Mouse (Mus musculus): ENCODE data around the gene Edn3. TPM values are rescaled to one million over a fixed set of nuclear protein-coding genes. Genes with fewer than 3 reads are reported as not detected.

Gene Edn3
- polyA plus RNA-seq, 1 experiment from 2014 or later, result 0.63 TPM

DNA sequence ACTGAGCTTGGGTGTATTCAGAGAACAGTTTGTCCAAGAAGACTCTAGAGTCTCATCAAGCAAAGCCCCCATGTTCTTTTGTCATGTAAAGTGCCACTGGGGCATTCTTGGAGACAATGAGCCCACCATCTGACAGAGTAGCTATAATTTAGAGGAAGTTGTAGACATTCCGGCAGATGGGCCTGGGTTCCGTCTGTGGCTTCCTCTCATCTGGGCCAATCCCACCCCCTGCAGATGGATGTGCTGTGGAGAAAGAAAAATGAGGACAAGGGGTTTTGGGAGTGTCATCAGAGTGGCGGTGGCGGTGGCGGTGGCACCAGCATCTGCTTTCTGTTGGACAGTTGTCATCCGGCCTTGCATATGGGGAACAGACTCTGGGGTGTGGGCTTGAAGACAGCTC is 42.0 kb downstream of the Edn3 start:
- Histone ChIP-seq H3K4me1 (replicated peaks) (no peaks in the 10 kb centered on the region), H3K4me3 (replicated peaks) (no peak overlapping the region), H3K36me3 (no peaks in the 10 kb centered on the region), H3K9ac (no peak overlapping the region), H3K9me3 (replicated peaks) (no peaks in the 10 kb centered on the region), H3K4me2 (no peak overlapping the region), H3K27ac (no peak overlapping the region), H3K27me3 (no peaks in the 10 kb centered on the region)
- WGBS (ENCODE audit: insufficient replicate concordance), result 58% methylated on average over 6 of the region's 6 CpGs
- DNase-seq (no peak), ATAC-seq (ENCODE audit: low read depth) (no peak)

GRCm38 (mm10) chr2:174803661-174804060 is 43.2 kb downstream of the Edn3 start:
- Histone ChIP-seq H3K4me2 (no peak overlapping the region), H3K4me3 (replicated peaks) (no peak overlapping the region), H3K9ac (no peak overlapping the region), H3K36me3 (no peaks in the 10 kb centered on the region), H3K4me1 (replicated peaks) (no peaks in the 10 kb centered on the region), H3K9me3 (replicated peaks) (no peaks in the 10 kb centered on the region), H3K27ac (no peak overlapping the region), H3K27me3 (no peaks in the 10 kb centered on the region)
- ATAC-seq (ENCODE audit: low read depth), result no peak
- no peak for DNase-seq
- WGBS (ENCODE audit: insufficient replicate concordance), result 60% methylated on average over 1 of the region's 1 CpGs

DNA sequence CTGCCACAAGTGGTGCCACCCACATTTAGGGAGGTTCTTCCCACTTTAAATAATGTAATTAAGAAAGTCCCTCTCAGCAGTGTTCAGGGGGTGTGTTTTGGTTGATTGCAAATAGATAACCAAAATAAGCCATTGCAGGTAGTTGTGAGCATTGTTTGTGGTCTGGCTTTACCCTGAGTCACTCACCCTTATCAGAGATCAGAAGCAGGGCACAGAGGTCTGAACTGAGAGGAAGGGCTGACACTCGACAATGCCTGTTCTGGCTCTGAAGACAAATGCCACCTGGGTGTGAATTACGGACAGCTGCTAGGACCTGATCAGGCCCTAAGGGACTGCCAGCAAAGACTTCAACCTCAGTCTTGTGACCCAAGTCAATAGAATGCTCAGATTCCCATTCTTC is 47.5 kb downstream of the Edn3 start:
- Histone ChIP-seq H3K9ac (no peak overlapping the region), H3K4me2 (no peak overlapping the region), H3K27me3 (no peaks in the 10 kb centered on the region), H3K4me3 (replicated peaks) (no peak overlapping the region), H3K4me1 (replicated peaks) (no peaks in the 10 kb centered on the region), H3K27ac (no peak overlapping the region), H3K36me3 (no peaks in the 10 kb centered on the region), H3K9me3 (replicated peaks) (no peaks in the 10 kb centered on the region)
- ATAC-seq (ENCODE audit: low read depth) (no peak), DNase-seq (no peak)
- 30% methylated on average over 2 of the region's 2 CpGs for WGBS (ENCODE audit: insufficient replicate concordance)

DNA sequence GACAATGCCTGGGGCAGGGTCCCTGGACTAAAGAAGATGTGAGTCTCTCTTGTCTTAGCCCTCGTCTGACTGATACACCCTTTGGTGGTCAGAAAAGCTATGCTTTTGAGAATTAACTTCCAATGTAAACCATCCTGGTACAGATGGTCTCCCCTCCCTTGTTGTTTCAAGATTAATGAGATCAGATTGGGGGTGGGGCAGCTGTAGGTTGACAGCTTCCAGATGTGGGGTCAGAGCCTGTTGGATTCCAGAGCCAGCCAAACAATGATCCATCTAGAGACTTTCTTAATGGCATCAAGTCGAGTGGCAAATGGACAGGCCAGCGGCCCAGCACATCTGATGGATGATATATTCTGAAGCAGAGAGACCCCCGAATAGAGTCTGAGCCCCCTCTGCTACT is 48.9 kb downstream of the Edn3 start:
- Histone ChIP-seq H3K9me3 (replicated peaks) (no peaks in the 10 kb centered on the region), H3K4me2 (no peak overlapping the region), H3K9ac (no peak overlapping the region), H3K27me3 (no peaks in the 10 kb centered on the region), H3K36me3 (no peaks in the 10 kb centered on the region), H3K4me1 (replicated peaks) (no peaks in the 10 kb centered on the region), H3K4me3 (replicated peaks) (no peak overlapping the region), H3K27ac (no peak overlapping the region)
- WGBS (ENCODE audit: insufficient replicate concordance), result 51% methylated on average over 4 of the region's 4 CpGs
- no peak for DNase-seq
- no peak for ATAC-seq (ENCODE audit: low read depth)

DNA sequence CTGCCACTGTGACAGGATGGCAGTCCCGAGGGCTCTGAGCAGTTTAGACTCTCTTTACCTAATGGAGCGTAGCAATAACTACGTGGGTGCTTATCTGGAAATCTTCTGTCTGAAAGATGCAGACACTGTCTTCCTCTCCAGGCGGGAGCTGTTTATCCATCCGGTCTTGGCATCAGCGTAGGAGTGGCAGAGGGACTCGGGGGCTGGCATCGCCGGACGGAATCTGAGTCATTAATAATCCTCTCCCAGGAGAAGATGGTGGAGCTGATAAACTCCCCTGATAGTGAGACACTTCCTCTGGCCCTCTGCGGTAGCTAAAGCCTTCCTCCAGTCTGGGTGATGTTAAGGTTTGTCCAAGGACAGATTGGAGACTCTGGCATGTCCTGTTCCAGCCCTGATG is 52.9 kb downstream of the Edn3 start:
- no peak for ATAC-seq (ENCODE audit: low read depth)
- Histone ChIP-seq H3K27ac (no peak overlapping the region), H3K9me3 (replicated peaks) (no peaks in the 10 kb centered on the region), H3K4me3 (replicated peaks) (no peak overlapping the region), H3K36me3 (no peaks in the 10 kb centered on the region), H3K4me1 (replicated peaks) (no peaks in the 10 kb centered on the region), H3K27me3 (no peaks in the 10 kb centered on the region), H3K9ac (no peak overlapping the region), H3K4me2 (no peak overlapping the region)
- DNase-seq, result no peak
- WGBS (ENCODE audit: insufficient replicate concordance), result 45% methylated on average over 11 of the region's 11 CpGs

GRCm38 (mm10) chr2:174816163-174816562 is 55.7 kb downstream of the Edn3 start:
- no peak overlapping the region for H3K27ac ChIP-seq
- DNase-seq (no peak), ATAC-seq (ENCODE audit: low read depth) (no peak)
- H3K4me3 ChIP-seq (replicated peaks), result no peak overlapping the region
- no peaks in the 10 kb centered on the region for H3K27me3 ChIP-seq
- 65% methylated on average over 2 of the region's 2 CpGs for WGBS (ENCODE audit: insufficient replicate concordance)
- no peaks in the 10 kb centered on the region for H3K36me3 ChIP-seq
- no peak overlapping the region for H3K4me2 ChIP-seq
- H3K4me1 ChIP-seq (replicated peaks), result no peaks in the 10 kb centered on the region
- H3K9me3 ChIP-seq (replicated peaks), result no peaks in the 10 kb centered on the region
- no peak overlapping the region for H3K9ac ChIP-seq

DNA sequence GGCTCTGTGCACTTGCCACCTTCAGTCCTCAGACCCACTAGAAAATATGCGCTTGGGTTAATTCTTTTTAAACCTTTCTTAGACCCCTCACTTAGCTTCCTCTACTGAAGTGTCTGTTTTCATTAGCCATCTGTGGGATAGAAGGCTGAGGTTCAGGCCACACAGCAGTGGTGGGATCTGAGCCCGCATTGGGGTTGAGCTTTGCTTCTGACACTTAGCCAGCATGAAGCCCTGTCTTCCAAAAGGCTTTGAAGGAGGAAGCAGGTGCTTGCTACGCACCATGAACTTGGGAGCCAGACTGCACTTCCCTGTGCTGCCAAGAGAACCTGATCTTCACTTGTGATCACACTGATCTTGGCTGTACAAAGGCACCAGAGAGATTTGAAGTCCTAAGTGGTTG is 59.9 kb downstream of the Edn3 start:
- Histone ChIP-seq H3K4me3 (replicated peaks) (no peak overlapping the region), H3K9me3 (replicated peaks) (no peaks in the 10 kb centered on the region)
- 65% methylated on average over 3 of the region's 3 CpGs for WGBS (ENCODE audit: insufficient replicate concordance)

DNA sequence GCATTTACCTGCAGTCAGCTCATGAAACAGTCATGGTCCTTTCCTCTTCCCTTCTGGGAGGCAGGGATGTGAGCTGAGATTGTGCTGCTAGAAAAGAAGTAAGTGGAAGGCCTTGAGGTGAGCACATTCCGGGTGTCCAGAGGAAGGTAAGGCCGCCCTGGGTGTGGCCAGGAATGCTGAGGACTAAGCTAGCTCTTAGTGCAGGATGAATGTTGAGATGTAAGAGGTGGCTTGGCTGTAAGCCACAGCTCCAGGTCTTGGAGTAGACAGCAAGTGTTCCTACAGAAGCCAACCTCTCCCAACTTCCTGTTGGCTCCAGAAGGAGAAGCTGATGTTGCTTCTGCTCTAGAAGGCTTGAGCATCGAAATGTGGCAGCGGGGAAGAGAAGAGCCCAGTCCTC is 67.4 kb downstream of the Edn3 start:
- H3K4me1 ChIP-seq (replicated peaks), result no peaks in the 10 kb centered on the region
- H3K27ac ChIP-seq, result no peak overlapping the region
- no peak overlapping the region for H3K9ac ChIP-seq
- no peaks in the 10 kb centered on the region for H3K9me3 ChIP-seq (replicated peaks)
- 79% methylated on average over 4 of the region's 4 CpGs for WGBS (ENCODE audit: insufficient replicate concordance)
- ATAC-seq (ENCODE audit: low read depth) (no peak), DNase-seq (no peak)
- no peaks in the 10 kb centered on the region for H3K27me3 ChIP-seq
- H3K4me2 ChIP-seq, result no peak overlapping the region
- H3K4me3 ChIP-seq (replicated peaks), result no peak overlapping the region
- H3K36me3 ChIP-seq, result no peaks in the 10 kb centered on the region

More for the DNA sequence above, 59.9 kb downstream of the Edn3 start:
- Histone ChIP-seq H3K27me3 (no peaks in the 10 kb centered on the region), H3K4me1 (replicated peaks) (no peaks in the 10 kb centered on the region), H3K27ac (no peak overlapping the region), H3K9ac (no peak overlapping the region), H3K36me3 (no peaks in the 10 kb centered on the region), H3K4me2 (no peak overlapping the region)
- ATAC-seq (ENCODE audit: low read depth), result no peak
- no peak for DNase-seq

GRCm38 (mm10) chr2:174833608-174834007 is 73.2 kb downstream of the Edn3 start:
- Histone ChIP-seq H3K4me1 (replicated peaks) (no peaks in the 10 kb centered on the region), H3K9me3 (replicated peaks) (no peaks in the 10 kb centered on the region), H3K27me3 (no peaks in the 10 kb centered on the region), H3K9ac (no peak overlapping the region), H3K27ac (no peak overlapping the region), H3K36me3 (no peaks in the 10 kb centered on the region), H3K4me2 (no peak overlapping the region), H3K4me3 (replicated peaks) (no peak overlapping the region)
- 57% methylated on average over 5 of the region's 5 CpGs for WGBS (ENCODE audit: insufficient replicate concordance)
- DNase-seq, result no peak
- ATAC-seq (ENCODE audit: low read depth), result no peak

Other genes starting within 250 kb of the Edn3 start
- gene Zfp831, start 117.1 kb upstream of the Edn3 start, polyA plus RNA-seq (2015; fragmentation: Nextera tagmentation; extraction: Ambion mirVana), result 0.02 TPM in 2 replicates
- gene Gm14444, start 249.6 kb downstream of the Edn3 start, polyA plus RNA-seq (2015; fragmentation: Nextera tagmentation; extraction: Ambion mirVana), result not detected in 2 replicates